Mouse (Mus musculus): ENCODE results near the gene Cyp21a1. TPM values are rescaled to one million over a fixed set of nuclear protein-coding genes. Genes with fewer than 3 reads are reported as not detected.
A peak's percentile ranks its signal among the peaks of the same experiment; 100 is the strongest.

The Cyp21a1 gene
- polyA plus RNA-seq, 1 experiment from 2014 or later, result not detected

DNA sequence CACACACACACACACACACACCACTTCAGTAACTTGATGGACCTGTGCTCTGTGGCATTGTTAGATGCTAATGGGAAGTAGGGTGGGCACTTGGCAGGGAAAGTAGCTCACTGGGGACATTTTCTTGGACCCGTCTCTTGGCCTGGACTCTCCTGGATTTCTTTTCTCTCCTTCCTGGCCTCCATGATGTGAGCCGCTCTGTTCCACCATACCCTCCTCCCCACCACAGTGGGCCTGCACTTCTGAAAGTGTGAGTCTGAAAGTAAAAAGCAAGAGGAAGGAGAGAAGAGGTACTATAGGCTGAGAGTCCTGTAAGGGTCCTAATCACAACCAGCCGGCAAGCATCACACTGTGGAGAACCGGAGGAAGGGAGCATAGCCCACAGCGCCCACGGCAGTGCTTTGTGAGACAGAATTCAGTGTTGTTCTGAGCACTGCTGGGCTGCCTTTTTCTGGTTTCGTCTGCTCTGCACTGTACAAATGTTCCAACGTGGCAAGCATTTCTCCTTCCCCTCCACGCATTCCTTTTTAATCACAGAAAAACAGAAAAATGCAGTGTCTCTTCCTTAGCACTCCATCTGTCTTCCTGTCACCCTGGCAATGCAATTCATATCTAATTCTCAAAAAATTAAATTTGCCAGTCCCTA, 26.6 kb downstream of the Cyp21a1 start:
- Histone ChIP-seq H3K9ac (no peak overlapping the region), H3K9me3 (replicated peaks) (peaks cover 9% of the 10 kb centered on the region; the same call in 1 of the 2 replicates), H3K27ac (no peak overlapping the region), H3K4me1 (replicated peaks) (no peaks in the 10 kb centered on the region), H3K4me2 (no peak overlapping the region), H3K36me3 (no peaks in the 10 kb centered on the region), H3K4me3 (replicated peaks) (no peak overlapping the region), H3K27me3 (no peaks in the 10 kb centered on the region)
- WGBS (ENCODE audit: insufficient replicate concordance), result 65% methylated on average over 9 of the region's 9 CpGs
- DNase-seq (no peak), ATAC-seq (ENCODE audit: low read depth) (no peak)

DNA sequence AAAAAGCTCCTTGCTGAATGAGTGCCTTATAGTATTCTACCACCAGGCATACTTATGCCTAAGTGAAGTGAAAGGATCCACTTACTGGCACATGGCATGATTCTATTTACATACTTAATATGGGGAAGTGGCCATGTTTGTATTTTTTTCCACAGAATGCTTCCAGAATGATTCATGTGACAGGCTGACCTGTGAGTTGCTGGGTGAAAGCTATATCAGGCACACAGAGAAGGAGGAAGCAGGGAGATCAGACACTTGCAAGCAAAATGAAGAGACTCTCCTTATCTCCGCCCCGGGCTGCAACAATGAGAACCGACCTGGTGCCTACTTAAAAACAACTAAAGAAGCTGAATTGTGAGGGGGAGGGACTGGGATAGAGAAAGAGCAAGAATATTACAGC, 42.9 kb downstream of the Cyp21a1 start:
- Histone ChIP-seq H3K27me3 (no peaks in the 10 kb centered on the region), H3K4me2 (no peak overlapping the region), H3K4me1 (replicated peaks) (no peaks in the 10 kb centered on the region), H3K4me3 (replicated peaks) (no peak overlapping the region), H3K9ac (no peak overlapping the region), H3K27ac (no peak overlapping the region), H3K9me3 (replicated peaks) (no peaks in the 10 kb centered on the region), H3K36me3 (no peaks in the 10 kb centered on the region)
- WGBS (ENCODE audit: insufficient replicate concordance), result 46% methylated on average over 3 of the region's 3 CpGs
- no peak for ATAC-seq (ENCODE audit: low read depth)
- no peak for DNase-seq

Small RNAs within 50 kb of the gene (microRNA-seq; reads per million reads assigned to microRNA genes)
- gene Gm27471 (not detected), gene Mir6970 (not detected), gene Mir6971 (5.0 reads per million, percentile 11 among the genes with 10 or more reads in this experiment)

Other genes starting within 250 kb of the Cyp21a1 start
- gene Notch4, start 240.3 kb downstream of the Cyp21a1 start, polyA plus RNA-seq (2015; fragmentation: Nextera tagmentation; extraction: Ambion mirVana), result 0.43 and 0.55 TPM in 2 replicates
- gene Gpsm3, start 214.8 kb downstream of the Cyp21a1 start, polyA plus RNA-seq (2015; fragmentation: Nextera tagmentation; extraction: Ambion mirVana), result 8.5 and 8.9 TPM in 2 replicates
- 3.8 TPM in 2 replicates for gene Pbx2, start 213.3 kb downstream of the Cyp21a1 start, polyA plus RNA-seq (2015; fragmentation: Nextera tagmentation; extraction: Ambion mirVana)
- gene Ager, start 206.7 kb downstream of the Cyp21a1 start, polyA plus RNA-seq (2015; fragmentation: Nextera tagmentation; extraction: Ambion mirVana), result 0.68 and 0.72 TPM in 2 replicates
- 86.1 and 93.6 TPM in 2 replicates for gene Rnf5, start 200.9 kb downstream of the Cyp21a1 start, polyA plus RNA-seq (2015; fragmentation: Nextera tagmentation; extraction: Ambion mirVana)
- gene Agpat1, start 200.3 kb downstream of the Cyp21a1 start, polyA plus RNA-seq (2015; fragmentation: Nextera tagmentation; extraction: Ambion mirVana), result 24.9 and 27.0 TPM in 2 replicates
- gene Egfl8, start 188.6 kb downstream of the Cyp21a1 start, polyA plus RNA-seq (2015; fragmentation: Nextera tagmentation; extraction: Ambion mirVana), result 0.30 and 0.34 TPM in 2 replicates
- gene Ppt2, start 176.1 kb downstream of the Cyp21a1 start, polyA plus RNA-seq (2015; fragmentation: Nextera tagmentation; extraction: Ambion mirVana), result 10.4 and 12.0 TPM in 2 replicates
- gene Prrt1, start 175.0 kb downstream of the Cyp21a1 start, polyA plus RNA-seq (2015; fragmentation: Nextera tagmentation; extraction: Ambion mirVana), result 0.05 and 0.07 TPM in 2 replicates
- gene Fkbpl, start 159.8 kb downstream of the Cyp21a1 start, polyA plus RNA-seq (2015; fragmentation: Nextera tagmentation; extraction: Ambion mirVana), result 5.6 and 5.9 TPM in 2 replicates
- 24.6 and 27.4 TPM in 2 replicates for gene Atf6b, start 157.4 kb downstream of the Cyp21a1 start, polyA plus RNA-seq (2015; fragmentation: Nextera tagmentation; extraction: Ambion mirVana)
- gene Tnxb, start 134.0 kb downstream of the Cyp21a1 start, polyA plus RNA-seq (2015; fragmentation: Nextera tagmentation; extraction: Ambion mirVana), result 0.05 and 0.08 TPM in 2 replicates
- 1.2 and 1.4 TPM in 2 replicates for gene C4b, start 60.7 kb downstream of the Cyp21a1 start, polyA plus RNA-seq (2015; fragmentation: Nextera tagmentation; extraction: Ambion mirVana)
- gene Stk19, start 32.4 kb upstream of the Cyp21a1 start, polyA plus RNA-seq (2015; fragmentation: Nextera tagmentation; extraction: Ambion mirVana), result 19.9 and 20.2 TPM in 2 replicates
- gene Dxo, start 32.5 kb upstream of the Cyp21a1 start, polyA plus RNA-seq (2015; fragmentation: Nextera tagmentation; extraction: Ambion mirVana), result 28.6 and 30.9 TPM in 2 replicates
- gene Skiv2l, start 45.6 kb upstream of the Cyp21a1 start, polyA plus RNA-seq (2015; fragmentation: Nextera tagmentation; extraction: Ambion mirVana), result 24.0 and 26.1 TPM in 2 replicates
- 60.1 and 65.1 TPM in 2 replicates for gene Nelfe, start 45.8 kb upstream of the Cyp21a1 start, polyA plus RNA-seq (2015; fragmentation: Nextera tagmentation; extraction: Ambion mirVana)
- gene Cfb, start 58.0 kb upstream of the Cyp21a1 start, polyA plus RNA-seq (2015; fragmentation: Nextera tagmentation; extraction: Ambion mirVana), result 118 and 133 TPM in 2 replicates
- 0.54 and 0.80 TPM in 2 replicates for gene Zbtb12, start 74.9 kb upstream of the Cyp21a1 start, polyA plus RNA-seq (2015; fragmentation: Nextera tagmentation; extraction: Ambion mirVana)
- gene Gm20547, start 77.5 kb upstream of the Cyp21a1 start, polyA plus RNA-seq (2015; fragmentation: Nextera tagmentation; extraction: Ambion mirVana), result 0.17 TPM in 1 of 2 replicates, not detected in the other
- 11.1 and 11.7 TPM in 2 replicates for gene C2, start 93.7 kb upstream of the Cyp21a1 start, polyA plus RNA-seq (2015; fragmentation: Nextera tagmentation; extraction: Ambion mirVana)
- 16.8 and 17.7 TPM in 2 replicates for gene Ehmt2, start 93.9 kb upstream of the Cyp21a1 start, polyA plus RNA-seq (2015; fragmentation: Nextera tagmentation; extraction: Ambion mirVana)
- 1.5 TPM in 2 replicates for gene Slc44a4, start 109.9 kb upstream of the Cyp21a1 start, polyA plus RNA-seq (2015; fragmentation: Nextera tagmentation; extraction: Ambion mirVana)
- 14.2 and 15.2 TPM in 2 replicates for gene Neu1, start 126.7 kb upstream of the Cyp21a1 start, polyA plus RNA-seq (2015; fragmentation: Nextera tagmentation; extraction: Ambion mirVana)
- 0.07 and 0.15 TPM in 2 replicates for gene Hspa1b, start 154.7 kb upstream of the Cyp21a1 start, polyA plus RNA-seq (2015; fragmentation: Nextera tagmentation; extraction: Ambion mirVana)
- not detected in 2 replicates for gene Gm20481, start 165.4 kb upstream of the Cyp21a1 start, polyA plus RNA-seq (2015; fragmentation: Nextera tagmentation; extraction: Ambion mirVana)
- gene Hspa1a, start 167.6 kb upstream of the Cyp21a1 start, polyA plus RNA-seq (2015; fragmentation: Nextera tagmentation; extraction: Ambion mirVana), result 2.1 and 2.3 TPM in 2 replicates
- gene Hspa1l, start 168.1 kb upstream of the Cyp21a1 start, polyA plus RNA-seq (2015; fragmentation: Nextera tagmentation; extraction: Ambion mirVana), result 0.10 and 0.34 TPM in 2 replicates
- gene Lsm2, start 177.3 kb upstream of the Cyp21a1 start, polyA plus RNA-seq (2015; fragmentation: Nextera tagmentation; extraction: Ambion mirVana), result 163 and 178 TPM in 2 replicates
- gene Vars, start 196.4 kb upstream of the Cyp21a1 start, polyA plus RNA-seq (2015; fragmentation: Nextera tagmentation; extraction: Ambion mirVana), result 110 and 112 TPM in 2 replicates
- 0.08 TPM in 2 replicates for gene Vwa7, start 212.0 kb upstream of the Cyp21a1 start, polyA plus RNA-seq (2015; fragmentation: Nextera tagmentation; extraction: Ambion mirVana)
- gene Sapcd1, start 223.5 kb upstream of the Cyp21a1 start, polyA plus RNA-seq (2015; fragmentation: Nextera tagmentation; extraction: Ambion mirVana), result 2.5 and 2.8 TPM in 2 replicates
- 3.2 and 3.4 TPM in 2 replicates for gene Msh5, start 242.2 kb upstream of the Cyp21a1 start, polyA plus RNA-seq (2015; fragmentation: Nextera tagmentation; extraction: Ambion mirVana)
- gene Clic1, start 245.4 kb upstream of the Cyp21a1 start, polyA plus RNA-seq (2015; fragmentation: Nextera tagmentation; extraction: Ambion mirVana), result 141 and 147 TPM in 2 replicates

Measured in liver, embryonic 13.5 days (tissue).